Mouse (Mus musculus): Measurements from ENCODE around the gene Pcbp1. TPM values are rescaled to one million over a fixed set of nuclear protein-coding genes. Genes with fewer than 3 reads are reported as not detected.

Gene Pcbp1
- total and polyA plus RNA-seq, 2 experiments from 2014 or later, result 49.3 to 340 TPM

GRCm38 (mm10) chr6:86541650-86542049 lies 15.5 kb upstream of the Pcbp1 start:
- peak; percentile 53 for TF ChIP-seq CTCF (IDR thresholded peaks at IDR 0.05; ENCODE audit: low read depth)
- H3K27me3 ChIP-seq (ENCODE audit: insufficient read depth, low read length), result no peaks in the 10 kb centered on the region
- no peak overlapping the region for H3K27ac ChIP-seq (ENCODE audit: low read depth, low read length)
- H3K9me3 ChIP-seq (ENCODE audit: low read length), result no peaks in the 10 kb centered on the region
- H3K4me3 ChIP-seq (ENCODE audit: low read depth, low read length), result no peak overlapping the region
- no peaks in the 10 kb centered on the region for H3K4me1 ChIP-seq (ENCODE audit: insufficient read depth)
- ATAC-seq (no peak), DNase-seq (no peak)
- peaks cover 44% of the 10 kb centered on the region for H3K36me3 ChIP-seq (ENCODE audit: insufficient read depth)
- no peak overlapping the region for H3K9ac ChIP-seq
- no peak overlapping the region for H3K4me2 ChIP-seq (ENCODE audit: low read depth)
- WGBS, result 79% methylated on average over 2 of the region's 2 CpGs

GRCm38 (mm10) chr6:86528451-86528785 lies 2.3 kb upstream of the Pcbp1 start:
- WGBS, result 90% methylated on average over 1 of the region's 1 CpGs
- DNase-seq (no peak), ATAC-seq (no peak)
- no peak for TF ChIP-seq CTCF (IDR thresholded peaks at IDR 0.05; ENCODE audit: low read depth)
- Histone ChIP-seq H3K27me3 (ENCODE audit: insufficient read depth, low read length) (no peaks in the 10 kb centered on the region), H3K9me3 (ENCODE audit: low read length) (no peaks in the 10 kb centered on the region), H3K9ac (no peak overlapping the region), H3K27ac (ENCODE audit: low read depth, low read length) (no peak overlapping the region), H3K36me3 (ENCODE audit: insufficient read depth) (peaks cover 16% of the 10 kb centered on the region; the same call in 1 of the 2 replicates), H3K4me3 (ENCODE audit: low read depth, low read length) (no peak overlapping the region), H3K4me1 (ENCODE audit: insufficient read depth) (peaks cover 7% of the 10 kb centered on the region; the same call in 1 of the 2 replicates), H3K4me2 (ENCODE audit: low read depth) (no peak overlapping the region)

GRCm38 (mm10) chr6:86527766-86528450 lies 1.8 kb upstream of the Pcbp1 start:
- no peak for TF ChIP-seq CTCF (IDR thresholded peaks at IDR 0.05; ENCODE audit: low read depth)
- no peak for ATAC-seq
- 81% methylated on average over 2 of the region's 4 CpGs for WGBS

GRCm38 (mm10) chr6:86526961-86527740 lies 1.0 kb upstream of the Pcbp1 start:
- Histone ChIP-seq H3K4me3 (ENCODE audit: low read depth, low read length) (peak overlapping the region; percentile 95), H3K27me3 (ENCODE audit: insufficient read depth, low read length) (no peaks in the 10 kb centered on the region), H3K36me3 (ENCODE audit: insufficient read depth) (peaks cover 10% of the 10 kb centered on the region; the same call in 1 of the 2 replicates), H3K4me2 (ENCODE audit: low read depth) (peak overlapping the region; percentile 87), H3K4me1 (ENCODE audit: insufficient read depth) (peaks cover 12% of the 10 kb centered on the region), H3K9ac (peak overlapping the region; percentile 99), H3K27ac (ENCODE audit: low read depth, low read length) (peak overlapping the region; percentile 100), H3K9me3 (ENCODE audit: low read length) (no peaks in the 10 kb centered on the region)
- ATAC-seq (peak; percentile 77), DNase-seq (peak; percentile 92)
- TF ChIP-seq CTCF (IDR thresholded peaks at IDR 0.05; ENCODE audit: low read depth), result 0 out of 2 replicates have a peak, but pooled peaks have one; percentile 1
- WGBS, result 5% methylated on average over 49 of the region's 49 CpGs

More at GRCm38 (mm10) chr6:86527766-86528450, 1.8 kb upstream of the Pcbp1 start:
- Histone ChIP-seq H3K9me3 (ENCODE audit: low read length) (no peaks in the 10 kb centered on the region), H3K4me2 (ENCODE audit: low read depth) (peak overlapping the region; percentile 87), H3K27ac (ENCODE audit: low read depth, low read length) (peak overlapping the region; percentile 100), H3K4me3 (ENCODE audit: low read depth, low read length) (peak overlapping the region; percentile 95), H3K27me3 (ENCODE audit: insufficient read depth, low read length) (no peaks in the 10 kb centered on the region), H3K9ac (peak overlapping the region; percentile 99), H3K36me3 (ENCODE audit: insufficient read depth) (peaks cover 12% of the 10 kb centered on the region; the same call in 1 of the 2 replicates), H3K4me1 (ENCODE audit: insufficient read depth) (peaks cover 7% of the 10 kb centered on the region; the same call in 1 of the 2 replicates)
- no peak for DNase-seq

GRCm38 (mm10) chr6:86525646-86526031 lies 482 bp downstream of the Pcbp1 start:
- Histone ChIP-seq H3K27me3 (ENCODE audit: insufficient read depth, low read length) (no peaks in the 10 kb centered on the region), H3K9me3 (ENCODE audit: low read length) (no peaks in the 10 kb centered on the region), H3K4me3 (ENCODE audit: low read depth, low read length) (peak overlapping the region; percentile 95), H3K36me3 (ENCODE audit: insufficient read depth) (peaks cover 8% of the 10 kb centered on the region; the same call in 1 of the 2 replicates), H3K4me2 (ENCODE audit: low read depth) (peak overlapping the region; percentile 87), H3K9ac (peak overlapping the region; percentile 99), H3K27ac (ENCODE audit: low read depth, low read length) (peak overlapping the region; percentile 100), H3K4me1 (ENCODE audit: insufficient read depth) (peaks cover 12% of the 10 kb centered on the region)
- no peak for TF ChIP-seq CTCF (IDR thresholded peaks at IDR 0.05; ENCODE audit: low read depth)
- under 1% methylated on average over 36 of the region's 36 CpGs for WGBS
- DNase-seq, result peak; percentile 76
- peak; percentile 20 for ATAC-seq

GRCm38 (mm10) chr6:86524879-86525645 lies 1.1 kb downstream of the Pcbp1 start:
- peak overlapping the region; percentile 95 for H3K4me3 ChIP-seq (ENCODE audit: low read depth, low read length)
- peaks cover 8% of the 10 kb centered on the region; the same call in 1 of the 2 replicates for H3K36me3 ChIP-seq (ENCODE audit: insufficient read depth)
- H3K27me3 ChIP-seq (ENCODE audit: insufficient read depth, low read length), result no peaks in the 10 kb centered on the region
- DNase-seq, result peak; percentile 16
- peak overlapping the region; percentile 99 for H3K9ac ChIP-seq
- TF ChIP-seq CTCF (IDR thresholded peaks at IDR 0.05; ENCODE audit: low read depth), result no peak
- peak overlapping the region; percentile 100 for H3K27ac ChIP-seq (ENCODE audit: low read depth, low read length)
- peaks cover 12% of the 10 kb centered on the region for H3K4me1 ChIP-seq (ENCODE audit: insufficient read depth)
- H3K4me2 ChIP-seq (ENCODE audit: low read depth), result peak overlapping the region; percentile 87
- no peak; the same call in 1 of the 2 replicates for ATAC-seq
- WGBS, result 2% methylated on average over 51 of the region's 51 CpGs
- H3K9me3 ChIP-seq (ENCODE audit: low read length), result no peaks in the 10 kb centered on the region

Data from forebrain, postnatal 0 days (tissue).